Mouse (Mus musculus): ENCODE measurements around the gene Hand2.
A peak's percentile ranks its signal among the peaks of the same experiment; 100 is the strongest.

Hand2 gene

DNA sequence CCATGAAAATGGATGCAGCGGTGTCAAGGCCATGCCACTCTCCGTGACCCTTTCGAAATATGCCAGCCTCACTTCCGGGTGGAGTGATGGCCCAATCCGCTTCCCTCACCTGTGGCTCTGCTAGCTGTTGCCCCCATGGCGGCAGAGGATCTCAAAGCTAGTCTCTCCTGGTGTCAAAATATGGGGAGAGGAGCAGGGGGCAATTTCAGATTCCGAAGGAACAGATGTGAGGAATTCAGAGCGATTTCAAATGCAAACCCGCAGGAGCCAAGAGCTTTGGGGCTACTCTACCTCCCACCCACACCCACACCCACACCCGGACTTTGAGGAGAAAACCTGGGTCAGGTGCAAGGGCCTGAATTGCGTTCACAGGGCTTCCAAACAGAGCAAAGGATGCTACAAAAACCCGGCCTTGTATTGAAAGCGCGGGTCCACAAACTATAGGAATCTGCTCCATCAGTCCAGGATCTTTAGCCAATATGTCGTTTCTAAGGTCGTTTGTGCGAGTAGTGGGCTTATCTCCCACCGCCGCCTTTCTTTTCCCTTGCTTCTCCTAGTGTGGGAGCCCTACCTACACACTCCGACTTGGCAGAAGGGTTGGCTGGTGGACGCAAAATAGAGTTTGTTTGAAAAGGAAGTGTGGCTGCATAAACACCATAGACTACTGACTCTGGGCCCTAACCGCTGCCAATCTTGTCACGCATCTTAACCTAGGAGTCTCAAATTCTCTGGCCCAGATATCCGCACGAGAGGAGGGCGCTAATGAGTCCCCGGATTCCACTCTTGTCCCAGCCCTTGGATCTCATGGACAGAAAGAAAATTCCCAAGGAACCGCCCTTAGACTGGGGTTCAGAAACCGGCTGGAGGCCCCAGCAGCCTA lies 6.7 kb downstream of the Hand2 start:
- peaks cover 59% of the 10 kb centered on the region for H3K4me1 ChIP-seq (replicated peaks; ENCODE audit: low read depth, low read length)
- no peaks in the 10 kb centered on the region for H3K9me3 ChIP-seq (ENCODE audit: low read length)
- no peaks in the 10 kb centered on the region for H3K36me3 ChIP-seq (ENCODE audit: insufficient read depth, low read length)
- H3K4me3 ChIP-seq (replicated peaks; ENCODE audit: low read length), result 0 out of 2 replicates have a peak overlapping the region, but pooled peaks have one; percentile 7
- H3K27me3 ChIP-seq (ENCODE audit: insufficient read depth, low read length), result peaks cover 98% of the 10 kb centered on the region
- TF ChIP-seq POU5F1 (IDR thresholded peaks at IDR 0.05; ENCODE audit: borderline replicate concordance, low read length) (no peak), NANOG (IDR thresholded peaks at IDR 0.05; ENCODE audit: borderline replicate concordance, low read length) (no peak), CTCF (conservative IDR thresholded peaks at IDR 0.05; ENCODE audit: low read length) (no peak)

DNA sequence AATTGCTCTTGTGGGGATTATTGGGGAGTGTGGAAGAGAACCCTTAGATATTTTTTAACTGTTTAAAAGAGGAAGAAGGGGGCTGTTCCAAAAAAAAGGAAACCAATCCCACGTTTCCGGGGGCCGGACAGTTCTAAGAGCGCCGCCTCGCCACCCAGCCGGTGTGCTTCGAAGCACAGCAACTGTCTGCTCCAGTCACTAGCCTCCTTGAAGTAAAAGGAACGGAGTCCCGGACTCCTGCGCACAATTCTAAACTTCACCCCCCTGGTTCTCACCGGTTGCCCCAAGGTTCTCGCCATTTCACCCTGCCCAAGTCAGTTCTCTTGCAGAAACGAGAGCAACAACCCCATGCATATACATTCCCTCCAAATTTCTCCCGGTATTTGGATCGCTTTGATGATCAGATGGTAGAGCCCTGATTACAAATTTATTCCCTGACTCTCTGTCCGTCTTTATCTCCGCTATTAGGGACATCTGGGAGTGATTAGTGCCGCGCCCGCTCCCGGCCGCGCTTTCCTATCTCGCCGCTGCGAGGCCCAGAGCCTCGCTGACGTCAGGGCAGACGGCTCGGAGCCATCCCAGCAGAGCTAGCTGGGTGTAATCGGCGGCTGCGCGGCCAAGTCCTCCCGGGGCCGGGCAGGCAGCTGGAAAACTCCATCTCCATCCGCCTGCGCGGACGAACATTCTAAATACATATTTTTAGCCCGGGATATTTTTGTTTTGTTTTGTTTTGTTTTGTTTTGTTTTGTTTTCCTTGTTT lies 7.6 kb downstream of the Hand2 start:
- H3K4me3 ChIP-seq (replicated peaks; ENCODE audit: low read length), result peak overlapping the region; percentile 48

DNA sequence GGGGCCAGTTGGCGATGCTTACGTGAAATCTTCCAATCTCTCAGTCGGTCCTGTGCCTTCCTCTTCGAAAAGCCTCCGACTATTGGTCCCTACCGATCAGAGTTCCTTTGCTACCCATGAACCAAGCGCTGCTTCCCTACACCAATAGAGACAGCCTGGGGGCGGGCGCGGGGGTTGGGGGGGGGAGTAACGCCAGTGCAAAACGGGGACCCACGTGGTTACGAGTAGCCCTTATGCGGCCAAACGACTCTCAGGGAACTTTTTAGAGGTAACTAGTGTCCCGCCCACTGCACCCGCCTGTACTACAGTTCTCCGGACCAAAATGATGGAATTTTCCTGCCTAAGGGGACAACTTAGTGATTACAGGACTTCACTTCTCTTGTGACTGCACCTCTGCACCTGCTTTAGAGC lies 8.2 kb downstream of the Hand2 start:
- H3K4me1 ChIP-seq (replicated peaks; ENCODE audit: low read depth, low read length), result peaks cover 59% of the 10 kb centered on the region
- no peaks in the 10 kb centered on the region for H3K36me3 ChIP-seq (ENCODE audit: insufficient read depth, low read length)
- H3K4me3 ChIP-seq (replicated peaks; ENCODE audit: low read length), result peak overlapping the region; percentile 48
- H3K9me3 ChIP-seq (ENCODE audit: low read length), result no peaks in the 10 kb centered on the region
- TF ChIP-seq CTCF (conservative IDR thresholded peaks at IDR 0.05; ENCODE audit: low read length) (no peak), NANOG (IDR thresholded peaks at IDR 0.05; ENCODE audit: borderline replicate concordance, low read length) (no peak), POU5F1 (IDR thresholded peaks at IDR 0.05; ENCODE audit: borderline replicate concordance, low read length) (no peak)
- peaks cover 98% of the 10 kb centered on the region for H3K27me3 ChIP-seq (ENCODE audit: insufficient read depth, low read length)

More for the DNA sequence above, 7.6 kb downstream of the Hand2 start:
- Histone ChIP-seq H3K36me3 (ENCODE audit: insufficient read depth, low read length) (no peaks in the 10 kb centered on the region), H3K9me3 (ENCODE audit: low read length) (no peaks in the 10 kb centered on the region), H3K4me1 (replicated peaks; ENCODE audit: low read depth, low read length) (peaks cover 58% of the 10 kb centered on the region), H3K27me3 (ENCODE audit: insufficient read depth, low read length) (peaks cover 98% of the 10 kb centered on the region)
- no peak for TF ChIP-seq CTCF (conservative IDR thresholded peaks at IDR 0.05; ENCODE audit: low read length)
- no peak for TF ChIP-seq POU5F1 (IDR thresholded peaks at IDR 0.05; ENCODE audit: borderline replicate concordance, low read length)
- no peak for TF ChIP-seq NANOG (IDR thresholded peaks at IDR 0.05; ENCODE audit: borderline replicate concordance, low read length)

DNA sequence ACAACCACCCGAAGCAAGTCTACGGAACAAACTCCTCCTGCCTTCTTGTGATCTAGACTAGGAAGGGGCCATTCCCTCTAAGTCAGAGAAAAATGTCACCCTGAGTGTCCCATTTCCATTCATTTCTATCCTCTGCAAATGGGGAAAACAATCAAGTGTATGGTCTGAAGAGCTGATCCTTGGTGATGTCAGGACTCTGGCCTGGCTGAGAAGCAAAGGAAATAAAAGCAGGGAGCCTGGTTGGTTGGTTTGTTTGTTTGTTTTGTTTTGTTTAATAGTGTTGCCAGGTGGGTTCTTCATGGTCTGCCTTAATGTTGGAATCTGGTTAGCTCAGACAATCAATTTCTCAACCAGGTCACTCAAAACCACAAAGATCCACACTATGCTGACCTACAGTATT lies 9.3 kb downstream of the Hand2 start:
- H3K4me3 ChIP-seq (replicated peaks; ENCODE audit: low read length), result no peak overlapping the region
- no peaks in the 10 kb centered on the region for H3K36me3 ChIP-seq (ENCODE audit: insufficient read depth, low read length)
- peaks cover 61% of the 10 kb centered on the region for H3K4me1 ChIP-seq (replicated peaks; ENCODE audit: low read depth, low read length)
- TF ChIP-seq POU5F1 (IDR thresholded peaks at IDR 0.05; ENCODE audit: borderline replicate concordance, low read length), result no peak
- no peak for TF ChIP-seq NANOG (IDR thresholded peaks at IDR 0.05; ENCODE audit: borderline replicate concordance, low read length)
- TF ChIP-seq CTCF (conservative IDR thresholded peaks at IDR 0.05; ENCODE audit: low read length), result no peak
- no peaks in the 10 kb centered on the region for H3K9me3 ChIP-seq (ENCODE audit: low read length)
- H3K27me3 ChIP-seq (ENCODE audit: insufficient read depth, low read length), result peaks cover 99% of the 10 kb centered on the region

DNA sequence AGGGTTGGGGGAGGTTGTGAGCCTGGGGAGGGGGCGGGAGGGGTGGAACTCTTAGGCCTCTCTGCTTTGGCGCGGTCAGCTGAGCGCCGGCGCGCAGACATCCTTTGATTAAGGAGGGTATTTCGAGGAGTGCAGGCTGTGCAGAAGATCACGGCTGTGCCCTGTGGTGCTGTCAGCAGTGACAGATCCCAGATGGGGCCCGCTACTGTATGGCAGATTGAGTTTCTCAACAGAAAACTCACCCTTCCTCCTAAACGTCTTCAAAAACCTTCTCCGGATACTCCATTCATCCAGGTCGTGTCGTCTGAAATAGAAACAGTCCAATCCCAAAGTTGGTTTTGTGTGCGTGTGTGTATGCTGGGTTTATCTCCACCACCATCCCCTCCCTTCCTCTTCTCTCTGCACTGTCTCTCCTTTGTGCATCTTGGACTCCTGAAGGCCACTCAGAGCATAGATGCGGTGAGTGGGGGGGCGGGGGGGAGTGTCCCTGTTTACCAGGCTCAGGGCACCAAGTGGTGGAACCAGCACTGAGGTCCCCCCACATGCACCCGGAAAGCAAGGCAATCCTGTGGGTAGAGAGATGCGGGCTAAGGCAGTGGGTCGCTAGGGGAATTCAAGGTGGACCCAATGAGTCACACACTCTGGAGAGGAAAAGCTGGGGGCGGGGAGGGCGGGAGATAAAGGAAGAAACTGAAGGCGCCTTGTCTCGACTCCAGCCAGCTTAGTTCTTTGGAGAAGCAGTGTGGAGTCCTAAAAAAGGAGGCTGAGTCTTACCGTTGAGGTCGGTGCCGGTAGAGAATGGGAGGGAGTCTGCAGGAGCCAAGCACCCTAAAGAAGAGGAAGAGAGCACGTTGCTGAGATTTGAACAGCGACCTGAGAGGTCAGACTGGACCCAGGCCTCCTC lies 11.2 kb downstream of the Hand2 start:
- TF ChIP-seq CTCF (conservative IDR thresholded peaks at IDR 0.05; ENCODE audit: low read length), result no peak
- TF ChIP-seq POU5F1 (IDR thresholded peaks at IDR 0.05; ENCODE audit: borderline replicate concordance, low read length), result no peak
- no peak for TF ChIP-seq NANOG (IDR thresholded peaks at IDR 0.05; ENCODE audit: borderline replicate concordance, low read length)
- H3K27me3 ChIP-seq (ENCODE audit: insufficient read depth, low read length), result peaks cover 99% of the 10 kb centered on the region
- no peak overlapping the region for H3K4me3 ChIP-seq (replicated peaks; ENCODE audit: low read length)
- H3K4me1 ChIP-seq (replicated peaks; ENCODE audit: low read depth, low read length), result peaks cover 48% of the 10 kb centered on the region
- H3K9me3 ChIP-seq (ENCODE audit: low read length), result no peaks in the 10 kb centered on the region
- H3K36me3 ChIP-seq (ENCODE audit: insufficient read depth, low read length), result no peaks in the 10 kb centered on the region

DNA sequence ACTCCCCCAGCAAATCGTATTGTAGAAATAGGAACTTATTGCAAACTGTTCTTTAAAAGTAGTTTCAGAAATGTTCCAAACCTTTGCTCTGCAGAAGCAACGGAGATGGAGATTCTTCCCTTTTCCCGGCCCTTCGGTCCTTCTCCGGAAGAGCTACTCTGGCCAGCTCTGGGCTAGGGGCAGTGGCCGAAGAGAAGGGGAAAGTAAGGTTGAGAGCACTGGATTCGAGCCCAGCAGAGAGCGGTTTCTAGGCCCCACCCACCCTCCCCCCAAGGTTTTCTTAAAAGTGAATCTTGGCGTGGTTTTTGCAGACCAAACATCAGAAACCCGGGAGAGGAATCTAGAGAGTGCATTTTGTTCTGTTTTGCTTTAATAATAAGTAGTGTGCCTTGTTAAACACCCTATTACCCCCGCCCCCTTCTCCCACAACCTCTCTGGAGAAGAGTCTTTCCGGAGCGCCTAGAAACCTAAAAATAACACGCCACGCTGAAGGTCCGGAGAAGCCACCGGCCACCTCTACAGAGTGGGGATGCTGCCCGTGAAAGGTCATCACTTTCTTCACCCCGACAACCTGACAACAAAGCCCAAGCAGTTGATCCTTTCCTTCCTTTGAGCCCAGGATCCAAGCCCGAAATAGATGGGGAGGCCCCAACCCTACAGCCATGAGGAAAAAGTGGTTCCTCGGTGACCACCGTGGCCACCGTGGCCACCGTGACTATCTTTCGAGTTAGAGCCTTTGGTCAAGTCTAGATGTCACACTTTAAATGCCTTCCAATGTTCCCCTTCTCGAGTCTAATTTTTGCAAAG lies 12.1 kb downstream of the Hand2 start:
- no peak overlapping the region for H3K4me3 ChIP-seq (replicated peaks; ENCODE audit: low read length)
- H3K9me3 ChIP-seq (ENCODE audit: low read length), result no peaks in the 10 kb centered on the region
- H3K36me3 ChIP-seq (ENCODE audit: insufficient read depth, low read length), result no peaks in the 10 kb centered on the region
- peaks cover 40% of the 10 kb centered on the region for H3K4me1 ChIP-seq (replicated peaks; ENCODE audit: low read depth, low read length)
- H3K27me3 ChIP-seq (ENCODE audit: insufficient read depth, low read length), result peaks cover 98% of the 10 kb centered on the region
- TF ChIP-seq NANOG (IDR thresholded peaks at IDR 0.05; ENCODE audit: borderline replicate concordance, low read length) (no peak), POU5F1 (IDR thresholded peaks at IDR 0.05; ENCODE audit: borderline replicate concordance, low read length) (no peak), CTCF (conservative IDR thresholded peaks at IDR 0.05; ENCODE audit: low read length) (no peak)

DNA sequence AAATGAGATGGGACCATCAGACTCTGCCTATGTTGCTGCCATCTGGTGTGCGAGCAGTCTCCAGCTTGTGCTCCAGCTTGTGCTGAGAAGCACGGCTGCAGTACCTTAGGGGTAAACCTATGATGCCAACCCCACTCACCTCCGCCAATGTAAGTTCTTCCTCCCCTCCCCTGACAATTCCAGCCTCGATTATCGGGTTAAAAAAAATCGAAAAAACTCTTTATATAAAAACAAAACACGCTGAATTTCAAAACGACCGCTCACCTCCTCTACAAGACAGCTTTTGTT lies 12.6 kb downstream of the Hand2 start:
- Histone ChIP-seq H3K4me3 (replicated peaks; ENCODE audit: low read length) (no peak overlapping the region), H3K9me3 (ENCODE audit: low read length) (no peaks in the 10 kb centered on the region), H3K27me3 (ENCODE audit: insufficient read depth, low read length) (peaks cover 98% of the 10 kb centered on the region), H3K36me3 (ENCODE audit: insufficient read depth, low read length) (no peaks in the 10 kb centered on the region), H3K4me1 (replicated peaks; ENCODE audit: low read depth, low read length) (peaks cover 34% of the 10 kb centered on the region)
- no peak for TF ChIP-seq CTCF (conservative IDR thresholded peaks at IDR 0.05; ENCODE audit: low read length)
- TF ChIP-seq POU5F1 (IDR thresholded peaks at IDR 0.05; ENCODE audit: borderline replicate concordance, low read length), result no peak
- no peak for TF ChIP-seq NANOG (IDR thresholded peaks at IDR 0.05; ENCODE audit: borderline replicate concordance, low read length)

All from E14TG2a.4 (cell line).